Mouse (Mus musculus) kidney, postnatal 25 days (tissue): ENCODE results near the gene Zfp940.
A peak's percentile ranks its signal among the peaks of the same experiment; 100 is the strongest.

Experiments used
- DNase-seq, 2 experiments: peaks; one replicate each; pipeline ENCODE4 v3.0.0; 2021; ENCODE audit warnings: mixed read lengths in 2 of 2

Zfp940 gene

GRCm38 (mm10) chr7:29807046-29807445, 46.4 kb downstream of the Zfp940 start:
- DNase-seq, result no peak

- peak in 1 of 2 experiments; percentile 33 for DNase-seq
These were observed 60.6 kb downstream of the Zfp940 start for GRCm38 (mm10) chr7:29792906-29793305.

GRCm38 (mm10) chr7:29785888-29786287, 67.6 kb downstream of the Zfp940 start:
- no peak for DNase-seq

GRCm38 (mm10) chr7:29785023-29785422, 68.4 kb downstream of the Zfp940 start:
- DNase-seq, result no peak

GRCm38 (mm10) chr7:29783871-29784551, 69.5 kb downstream of the Zfp940 start, which contains the start of gene Zfp30:
Zfp30 (plus strand) TSS chr7:29783998.
- peak; percentile 86 to 93 for DNase-seq
